Mouse (Mus musculus) layer of hippocampus, adult 18-20 months (tissue): ENCODE results near the gene Shbg. TPM values are rescaled to one million over a fixed set of nuclear protein-coding genes. Genes with fewer than 3 reads are reported as not detected.

Experiments
- DNase-seq, 2 experiments: peaks; one replicate each; pipeline ENCODE4 v3.0.0; 2022; ENCODE audit warnings: low spot score in 2 of 2
- long read RNA-seq: library from polyadenylated mRNA; stranded (forward); transcript quantifications from one replicate; pipeline ENCODE4 v2.0.0, GENCODE M21; 2021
- total RNA-seq, 2 experiments: library from RNA; stranded (reverse); gene quantifications; 2 replicates each; pipeline ENCODE4 v1.2.3; 2021

Shbg gene
- total RNA-seq: not detected
- long read RNA-seq: 0 reads

DNA sequence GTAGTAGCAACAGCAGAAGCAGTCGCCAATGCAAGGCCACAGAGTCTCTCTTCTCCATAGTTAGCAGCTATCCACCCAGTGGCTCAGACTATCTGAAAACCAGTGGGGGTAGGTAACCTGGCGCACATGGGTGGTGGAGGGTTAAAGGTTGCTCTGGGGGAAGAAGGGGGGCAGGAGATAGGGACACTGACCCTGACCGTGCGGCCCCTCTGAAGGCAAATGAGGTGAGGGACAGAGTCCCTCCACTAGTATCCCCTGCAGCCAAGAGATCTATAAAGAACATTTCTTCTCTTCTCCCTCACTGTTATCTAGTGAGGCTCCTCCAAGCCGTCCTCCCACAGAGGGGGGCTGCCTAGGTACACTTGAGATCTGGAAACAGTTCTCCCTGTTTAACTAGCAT lies at the start of gene Shbg:
Gene Shbg (minus strand): TSS at position 101 of the 400 bp plus-strand sequence.
- no peak for DNase-seq

DNA sequence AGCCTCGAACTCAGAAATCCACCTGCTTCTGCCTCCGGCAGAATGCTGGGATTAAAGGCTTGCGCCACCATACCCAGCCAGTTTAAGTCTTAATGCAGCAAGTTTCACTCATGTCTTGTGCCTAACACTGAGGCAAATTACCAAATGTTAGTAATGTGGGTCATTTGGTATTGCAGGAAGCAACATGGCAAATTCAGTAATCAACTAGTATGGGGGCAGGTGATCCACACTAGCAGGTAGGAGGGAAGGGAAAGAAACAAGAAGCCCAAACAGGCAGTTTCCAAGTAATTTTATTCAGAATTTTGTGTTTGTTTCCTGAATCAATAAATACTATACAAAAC lies 48.9 kb upstream of the Shbg start:
- DNase-seq: no peak

DNA sequence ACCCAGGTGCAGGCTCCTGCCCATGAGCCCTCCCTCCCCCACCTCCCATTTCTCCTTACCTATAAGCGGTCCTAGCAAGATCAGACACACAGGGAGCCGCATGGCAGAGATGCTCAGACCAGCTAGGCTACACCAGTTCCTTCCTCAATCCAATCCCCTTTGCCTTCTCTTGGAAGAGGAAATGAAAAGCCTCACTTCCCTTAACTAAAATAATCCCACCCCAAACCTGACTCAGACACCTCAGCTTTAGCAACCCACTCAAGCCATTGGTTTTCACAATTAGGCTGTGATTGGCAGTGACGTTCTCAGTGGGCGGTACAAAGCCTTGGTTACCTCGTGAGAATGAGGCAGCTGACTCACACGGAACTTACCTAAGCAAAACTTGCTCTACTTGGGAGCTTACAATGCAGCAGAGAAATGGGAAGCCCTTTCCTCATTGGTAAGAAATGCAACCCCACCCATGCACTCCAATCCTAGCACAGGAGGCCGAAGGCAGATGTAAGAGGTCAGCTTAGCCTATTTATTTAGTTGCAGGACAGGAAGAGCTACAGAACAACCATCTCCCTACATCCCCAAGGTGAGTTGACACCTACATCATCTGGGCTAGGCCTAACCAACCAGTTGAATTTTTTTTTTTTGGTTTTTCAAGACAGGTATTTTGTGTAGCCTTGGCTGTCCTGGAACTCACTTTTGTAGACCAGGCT lies 48.4 kb upstream of the Shbg start, which contains the start of gene Cd68:
Gene Cd68 (minus strand): TSS at position 193 of the 704 bp plus-strand sequence.
- peak; percentile 66 to 77 for DNase-seq

DNA sequence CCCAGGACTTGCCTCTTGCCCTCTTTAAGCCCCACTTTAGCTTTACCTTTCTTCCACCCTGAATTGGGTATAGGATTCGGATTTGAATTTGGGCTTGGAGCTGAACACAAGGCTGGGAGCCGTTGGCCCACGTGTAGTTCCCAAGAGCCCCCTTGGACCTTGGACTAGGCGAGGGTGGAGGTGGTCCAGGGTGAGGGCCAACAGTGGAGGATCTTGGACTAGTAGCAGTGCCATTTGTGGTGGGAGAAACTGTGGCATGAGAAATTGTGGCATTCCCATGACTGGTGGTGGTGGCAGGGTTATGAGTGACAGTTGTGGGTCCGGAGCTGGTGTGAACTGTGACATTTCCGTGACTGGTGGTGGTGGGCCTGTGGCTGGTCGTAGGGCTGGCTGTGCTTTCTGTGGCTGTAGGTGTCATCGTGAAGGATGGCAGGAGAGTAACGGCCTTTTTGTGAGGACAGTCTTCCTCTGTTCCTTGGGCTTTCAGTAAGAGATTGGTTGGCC lies 47.8 kb upstream of the Shbg start:
- DNase-seq: no peak

DNA sequence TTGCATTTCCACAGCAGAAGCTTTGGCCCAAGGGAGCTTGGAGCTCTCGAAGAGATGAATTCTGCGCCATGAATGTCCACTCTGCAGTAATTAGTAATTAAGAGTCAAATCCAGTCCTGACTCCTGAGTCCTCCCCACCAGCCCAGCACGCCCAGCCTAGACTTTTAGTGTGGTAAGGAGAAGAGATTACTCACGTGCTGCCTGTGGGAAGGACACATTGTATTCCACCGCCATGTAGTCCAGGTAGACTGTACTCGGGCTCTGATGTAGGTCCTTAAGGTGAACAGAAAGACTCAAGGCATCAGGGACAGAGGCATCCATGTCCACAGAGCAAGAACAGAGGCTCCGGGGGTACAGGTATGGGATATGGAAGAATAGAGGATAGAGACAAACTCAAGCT lies 47.1 kb upstream of the Shbg start:
- DNase-seq: no peak

DNA sequence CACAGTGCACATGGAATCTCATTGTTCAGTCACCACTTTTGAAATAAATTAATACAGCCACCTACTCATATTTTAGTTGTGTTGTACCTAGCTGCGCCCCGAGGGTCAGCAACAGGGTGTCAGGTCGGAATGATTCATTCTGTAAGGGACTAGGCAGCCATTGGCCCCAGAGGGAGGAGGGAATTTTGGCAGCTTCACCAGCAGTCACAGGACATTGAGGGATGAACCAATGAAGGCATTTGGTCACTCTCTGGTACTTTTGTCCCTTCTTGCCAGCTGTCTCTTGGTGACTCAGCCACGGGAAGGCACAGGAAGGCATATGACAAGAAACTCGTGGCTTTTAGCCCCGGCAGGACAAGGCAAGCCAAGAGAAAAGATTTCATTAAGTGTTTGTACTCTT lies 46.1 kb upstream of the Shbg start:
- no peak for DNase-seq

DNA sequence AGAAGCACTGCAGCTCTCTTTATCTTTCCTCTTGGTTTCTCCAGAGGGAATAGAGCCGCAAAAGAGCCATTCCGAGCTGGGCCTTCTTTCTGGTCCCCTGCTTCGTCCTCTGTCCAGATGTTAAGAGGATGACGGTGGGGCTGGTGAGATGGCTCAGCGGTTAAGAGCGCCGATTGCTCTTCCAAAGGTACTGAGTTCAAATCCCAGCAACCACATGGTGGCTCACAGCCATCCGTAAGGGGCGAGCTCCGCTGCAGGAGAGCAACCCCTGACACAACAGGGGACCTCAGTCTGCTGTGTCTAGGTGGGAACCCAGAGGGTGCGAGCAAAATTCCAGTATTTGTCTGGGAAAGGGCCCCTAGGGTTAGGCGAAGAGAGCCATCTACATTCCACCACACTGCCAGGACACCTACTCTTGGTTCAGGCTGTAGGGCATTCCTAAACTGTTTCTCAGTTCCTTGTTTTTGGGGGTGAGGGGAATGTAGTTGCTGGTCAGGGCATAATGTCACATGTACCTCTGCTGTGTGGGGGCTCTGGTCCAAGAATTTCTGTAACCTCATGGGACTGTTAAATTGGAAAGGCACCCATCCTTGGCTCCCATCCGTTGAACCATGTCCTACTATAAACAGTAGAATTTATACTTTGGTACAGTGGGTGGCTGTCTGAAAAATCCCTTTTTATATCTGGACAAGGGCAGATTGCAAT lies 45.4 kb upstream of the Shbg start:
- DNase-seq: no peak

DNA sequence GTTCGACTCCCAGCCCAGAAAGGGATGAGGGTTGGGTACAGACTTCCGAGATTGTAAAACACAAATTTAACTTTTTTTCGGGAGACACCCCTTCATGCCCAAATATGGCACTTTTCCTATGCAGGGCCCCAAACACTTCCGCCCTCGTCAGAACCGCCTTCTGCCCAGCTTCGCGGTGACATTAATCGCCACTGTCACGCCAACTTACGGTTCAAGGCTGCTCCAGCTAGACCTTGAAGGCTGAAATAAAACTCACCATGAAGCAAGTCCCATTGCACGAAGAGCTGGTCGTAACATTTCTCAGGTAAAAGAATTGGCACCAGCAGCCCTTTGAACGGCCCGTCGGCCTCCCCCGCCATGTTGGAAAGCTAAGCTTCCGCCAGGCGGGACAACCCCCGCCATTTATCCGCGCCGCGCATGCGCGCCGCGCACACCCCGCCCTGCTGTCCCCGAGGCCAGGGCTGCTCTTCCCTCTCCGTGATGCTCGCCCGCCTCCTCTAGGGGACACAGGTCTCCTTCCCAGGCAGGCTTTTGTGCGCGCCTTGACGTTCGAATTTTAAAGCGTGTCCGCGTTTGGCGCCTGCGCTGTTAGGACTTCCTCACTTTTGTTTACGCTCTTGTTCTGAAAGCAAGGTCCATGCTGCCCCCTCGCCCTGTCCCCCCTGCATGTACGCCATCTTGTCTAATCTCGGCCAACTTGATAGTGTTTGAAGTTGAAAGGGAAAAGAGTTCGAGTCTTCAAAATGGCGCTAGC lies 44.7 kb upstream of the Shbg start, which contains the start of gene Mpdu1:
Gene Mpdu1 (minus strand): TSS at position 430 of the 754 bp plus-strand sequence.
- DNase-seq: peak; percentile 93 to 94

DNA sequence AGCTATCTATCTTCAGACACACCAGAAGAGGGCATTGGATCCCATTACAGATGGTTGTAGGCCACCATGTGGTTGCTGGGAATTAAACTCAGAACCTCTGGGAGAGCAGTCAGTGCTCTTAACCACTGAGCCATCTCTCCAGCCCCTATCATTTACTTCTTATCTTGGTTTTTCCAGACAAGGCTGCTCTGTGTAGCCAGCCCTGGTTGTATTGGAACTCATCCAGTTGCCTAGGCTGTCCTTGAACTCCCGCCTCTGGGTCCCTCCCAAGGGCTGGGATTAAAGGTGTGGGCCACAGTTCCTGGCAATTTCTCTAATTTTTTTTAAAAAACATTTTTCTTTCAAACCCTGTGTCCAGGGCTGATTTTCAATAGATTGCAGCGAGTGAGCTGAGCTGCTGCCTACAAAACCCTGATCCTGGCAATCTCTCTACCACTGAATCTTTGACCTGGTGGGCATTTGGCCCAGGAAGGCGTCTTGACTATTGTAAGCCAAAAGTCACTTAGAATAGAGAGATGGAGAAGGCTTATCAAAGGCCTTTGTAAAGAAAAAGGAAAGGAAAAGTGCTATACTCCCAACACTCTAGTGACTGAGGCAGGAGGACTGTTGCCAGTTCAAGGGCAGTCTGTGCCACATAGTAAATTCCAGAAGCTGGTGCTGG lies 43.6 kb upstream of the Shbg start:
- no peak for DNase-seq

DNA sequence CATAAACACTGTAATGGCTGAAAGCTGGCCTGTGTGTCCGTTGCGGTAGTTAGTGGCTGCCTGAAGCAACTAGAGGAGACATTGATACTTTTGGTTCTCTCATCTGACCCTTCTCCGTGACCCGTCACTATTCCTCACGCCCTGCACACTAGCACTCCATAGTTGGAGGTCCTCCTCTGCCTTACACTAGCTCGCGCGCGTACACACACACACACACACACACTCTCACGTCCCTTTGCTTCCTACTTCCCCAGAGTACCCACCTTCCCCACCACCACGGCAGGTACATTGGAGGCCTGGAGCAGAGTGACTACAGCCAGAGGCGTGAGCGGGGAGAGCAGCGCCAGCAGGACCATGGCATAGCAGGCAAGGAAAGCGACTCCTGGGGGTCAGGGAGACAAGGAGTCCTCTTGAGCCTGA lies 39.8 kb upstream of the Shbg start:
- DNase-seq: no peak

DNA sequence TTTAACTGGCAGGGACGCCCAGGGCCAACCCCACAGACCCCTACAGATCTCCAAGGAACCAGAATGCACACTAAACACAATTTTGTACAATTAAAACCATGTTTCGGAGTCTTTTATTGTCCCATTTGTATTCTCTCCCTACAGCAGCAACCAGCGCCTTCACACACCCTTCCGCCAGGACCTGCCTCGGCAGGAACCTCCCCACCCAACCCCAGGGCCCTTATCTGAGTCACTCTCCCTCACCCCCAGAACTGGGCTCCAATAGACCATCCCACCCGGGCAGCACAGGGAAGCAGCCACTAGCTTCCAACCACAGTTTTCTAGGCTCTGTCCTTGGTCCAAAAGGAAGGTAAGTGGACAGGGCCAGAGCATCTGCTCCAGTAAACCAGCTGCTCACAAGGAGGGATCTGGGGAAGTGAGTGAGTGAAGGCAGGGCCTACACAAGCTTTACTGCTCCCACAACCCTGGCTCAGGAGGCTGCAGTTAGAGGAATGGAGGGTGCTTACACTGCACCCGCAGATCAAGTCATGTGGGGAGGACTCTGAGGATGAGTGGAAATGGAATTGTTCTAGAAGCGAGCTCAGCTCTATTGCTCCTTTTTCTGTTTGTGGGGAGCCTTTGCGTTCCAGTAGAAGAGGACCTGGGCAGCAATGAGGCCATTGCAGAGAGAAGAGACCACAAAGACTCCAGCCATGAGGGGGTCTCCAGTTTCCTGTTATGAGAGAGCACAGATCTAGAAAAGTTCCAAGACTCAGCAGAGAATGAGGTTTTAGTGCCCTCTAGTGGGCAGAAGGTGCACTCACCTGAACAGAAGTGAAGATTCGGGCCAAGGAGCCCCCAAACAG lies 39.1 kb upstream of the Shbg start:
- DNase-seq: peak in 1 of 2 experiments; percentile 59

DNA sequence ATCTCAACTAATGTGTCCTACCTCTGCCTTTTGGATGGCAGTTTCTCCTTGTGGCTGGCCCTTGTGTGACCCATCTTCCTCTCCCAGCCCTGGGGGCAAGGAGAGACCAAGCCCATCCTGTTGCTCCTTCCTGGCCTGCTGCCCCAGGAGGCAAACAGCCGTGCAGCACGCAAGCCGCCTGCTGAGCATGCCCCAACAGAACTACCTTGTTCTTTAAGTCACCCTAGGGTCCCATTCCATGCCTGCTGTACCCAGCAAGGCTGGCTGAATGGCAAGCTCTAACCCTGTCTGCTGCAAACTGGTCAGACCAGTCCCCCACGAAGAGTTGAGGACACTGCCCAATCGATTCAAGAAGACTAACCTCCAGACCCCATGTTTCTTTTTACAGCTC lies 38.4 kb upstream of the Shbg start:
- no peak for DNase-seq

DNA sequence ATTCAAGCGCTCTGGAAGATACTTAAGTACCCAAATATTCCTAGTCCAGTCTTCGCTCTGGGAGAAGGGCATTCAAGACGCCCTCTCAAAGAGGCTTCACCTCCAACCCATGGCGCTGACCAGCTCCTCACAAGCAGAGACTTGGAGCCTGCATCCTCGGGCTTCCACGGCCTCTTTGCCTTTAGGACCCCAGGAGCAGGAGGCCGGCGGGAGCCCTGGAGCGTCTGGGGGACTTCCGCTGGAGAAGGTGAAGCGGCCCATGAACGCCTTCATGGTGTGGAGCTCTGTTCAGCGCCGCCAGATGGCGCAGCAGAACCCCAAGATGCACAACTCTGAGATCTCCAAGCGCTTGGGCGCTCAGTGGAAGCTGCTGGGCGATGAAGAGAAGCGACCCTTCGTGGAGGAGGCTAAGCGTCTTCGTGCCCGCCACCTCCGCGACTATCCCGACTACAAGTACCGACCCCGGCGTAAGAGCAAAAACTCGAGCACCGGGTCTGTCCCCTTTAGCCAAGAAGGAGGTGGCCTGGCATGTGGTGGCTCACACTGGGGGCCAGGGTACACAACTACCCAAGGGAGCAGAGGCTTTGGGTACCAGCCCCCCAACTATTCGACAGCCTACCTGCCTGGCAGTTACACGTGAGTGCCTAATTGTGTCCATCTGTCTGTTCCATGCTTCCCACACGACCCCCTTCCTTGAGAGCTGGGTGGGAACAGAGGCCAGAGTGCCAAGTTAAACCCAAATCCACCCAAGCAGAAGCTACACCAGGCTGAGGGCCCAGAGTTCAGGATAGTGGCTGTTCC lies 37.8 kb upstream of the Shbg start, which contains the start of gene Sox15:
Gene Sox15 (plus strand): TSS at position 51 of the 801 bp plus-strand sequence.
- DNase-seq: peak in 1 of 2 experiments; percentile 84

DNA sequence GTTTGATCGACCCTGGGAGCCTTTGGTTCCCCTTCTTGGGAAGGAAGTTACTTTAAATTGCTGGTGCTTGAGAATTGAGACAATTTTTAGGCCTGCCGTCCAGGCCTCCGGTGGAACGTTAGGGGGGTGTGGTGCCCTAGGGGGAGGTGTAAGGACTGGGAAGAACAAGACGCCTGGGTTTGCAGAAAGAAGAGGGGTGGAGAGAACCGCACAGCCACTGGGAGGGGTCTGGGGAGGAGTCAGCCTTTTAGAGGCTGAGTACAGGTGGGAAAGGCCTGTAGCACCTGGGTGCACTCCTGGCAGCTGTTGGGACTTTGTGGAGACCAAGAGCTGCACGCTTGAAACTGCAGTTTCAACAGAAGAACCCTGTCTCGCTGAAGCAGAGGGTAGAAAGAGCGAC lies 37.1 kb upstream of the Shbg start:
- no peak for DNase-seq

DNA sequence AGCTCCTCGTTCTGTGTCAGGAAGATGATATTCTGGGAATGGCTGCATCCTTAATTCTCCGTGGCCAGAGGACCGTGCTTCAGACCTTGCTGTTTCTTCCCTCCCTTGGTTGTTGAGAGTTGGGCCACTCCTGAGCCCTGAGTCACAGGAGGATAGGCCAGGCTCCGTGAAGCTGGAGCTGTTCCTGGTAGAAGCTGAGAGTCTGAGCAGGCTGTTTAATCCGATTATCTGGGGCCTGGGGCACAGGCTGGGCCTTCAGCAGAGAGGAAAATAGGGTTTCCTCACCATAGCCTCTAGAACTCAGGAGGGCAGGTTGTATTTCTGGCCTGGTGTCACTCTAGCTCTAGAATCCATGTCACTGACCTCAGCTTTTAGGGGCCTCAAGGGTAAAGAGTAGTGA lies 35.7 kb upstream of the Shbg start:
- DNase-seq: no peak

DNA sequence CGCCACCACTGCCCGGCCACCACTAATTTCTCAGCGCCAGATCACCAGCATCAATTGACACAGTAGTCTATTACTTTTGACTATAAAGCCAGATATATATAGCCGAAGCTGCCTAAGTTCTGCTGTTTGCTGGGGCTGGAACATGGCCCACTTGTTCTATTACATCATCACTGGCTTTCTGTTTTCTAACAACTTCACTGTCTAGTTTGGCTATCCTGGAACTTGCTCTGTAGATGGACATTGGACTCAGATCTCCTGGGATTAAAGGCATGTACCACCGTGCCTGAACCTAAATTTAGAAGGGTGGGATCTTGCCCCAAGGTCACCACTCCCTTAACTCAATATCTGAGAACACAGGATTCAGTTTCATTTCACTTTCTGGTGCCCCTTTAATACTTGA lies 28.2 kb upstream of the Shbg start:
- no peak for DNase-seq

DNA sequence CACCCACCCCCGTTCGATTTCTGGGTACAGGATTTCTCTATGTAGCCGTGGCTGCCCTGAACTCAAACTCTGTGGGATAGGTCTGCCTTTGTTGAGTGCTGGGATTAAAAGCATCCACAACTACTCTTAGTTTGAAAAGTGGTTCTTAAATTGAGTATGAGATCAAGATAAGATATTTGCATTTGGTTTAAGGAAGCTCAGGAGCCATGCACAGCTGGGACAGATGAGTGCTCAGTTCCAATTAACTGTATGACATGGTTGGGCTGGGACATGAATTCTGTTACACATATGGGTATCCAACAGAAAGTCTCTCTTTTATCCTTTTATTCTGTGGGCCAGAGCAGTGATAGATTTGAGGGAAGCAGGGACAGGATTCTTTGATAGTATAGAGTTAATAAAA lies 17.8 kb upstream of the Shbg start:
- no peak for DNase-seq

DNA sequence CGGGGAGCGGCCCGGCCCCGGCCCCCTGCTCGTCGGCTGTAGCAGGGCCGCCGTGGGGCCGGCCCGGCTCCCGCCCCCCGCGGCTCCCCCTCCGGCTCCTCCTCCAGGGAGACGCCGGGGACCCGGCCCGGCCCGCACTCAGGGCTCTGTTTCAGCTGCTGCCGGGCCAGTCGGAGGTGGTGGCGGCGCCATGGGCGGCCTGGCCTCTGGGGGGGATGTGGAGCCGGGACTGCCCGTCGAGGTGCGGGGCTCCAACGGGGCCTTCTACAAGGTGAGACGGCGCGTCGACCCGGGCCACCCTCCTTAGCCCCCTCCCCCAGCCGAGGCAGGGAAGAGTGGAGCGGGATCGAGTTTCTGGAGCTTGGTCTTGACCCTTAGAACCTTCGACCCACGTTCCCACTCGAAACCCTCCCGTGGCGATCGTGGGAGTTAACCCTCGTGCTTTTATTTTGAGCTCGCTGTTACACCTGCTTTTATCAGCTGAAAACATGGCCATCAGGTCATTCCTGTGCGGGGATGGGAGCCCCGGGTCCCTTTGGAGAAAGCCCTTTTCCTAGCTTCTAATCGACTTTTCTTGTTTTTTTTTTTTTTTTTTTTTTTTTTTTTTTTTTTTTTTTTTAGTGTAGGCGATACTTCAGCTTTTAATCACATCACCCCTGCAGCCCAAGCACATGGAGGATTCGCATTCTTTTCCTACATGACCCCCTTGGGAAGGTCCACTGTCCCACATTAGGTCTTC lies 15.6 kb upstream of the Shbg start:
- no peak for DNase-seq
